Mouse (Mus musculus) adrenal gland, adult 2 months (tissue): ENCODE data around the gene Dpm2. TPM values are rescaled to one million over a fixed set of nuclear protein-coding genes. Genes with fewer than 3 reads are reported as not detected.
A peak's percentile ranks its signal among the peaks of the same experiment; 100 is the strongest.

Source experiments
- DNase-seq: peaks from one replicate; pipeline ENCODE4 v3.0.0; 2021
- polyA plus RNA-seq: library from polyadenylated mRNA; depleted of rRNA; stranded (reverse); fragments of >200 nt; gene quantifications from 2 replicates; pipeline ENCODE4 v1.2.3, GENCODE M21; 2012
- total RNA-seq, 2 experiments: library from RNA; stranded (reverse); gene quantifications; 2 replicates each; pipeline ENCODE4 v1.2.3; 2021

The Dpm2 gene
- total and polyA plus RNA-seq, 3 experiments: 52.7 to 160 (median 67.4) TPM

DNA sequence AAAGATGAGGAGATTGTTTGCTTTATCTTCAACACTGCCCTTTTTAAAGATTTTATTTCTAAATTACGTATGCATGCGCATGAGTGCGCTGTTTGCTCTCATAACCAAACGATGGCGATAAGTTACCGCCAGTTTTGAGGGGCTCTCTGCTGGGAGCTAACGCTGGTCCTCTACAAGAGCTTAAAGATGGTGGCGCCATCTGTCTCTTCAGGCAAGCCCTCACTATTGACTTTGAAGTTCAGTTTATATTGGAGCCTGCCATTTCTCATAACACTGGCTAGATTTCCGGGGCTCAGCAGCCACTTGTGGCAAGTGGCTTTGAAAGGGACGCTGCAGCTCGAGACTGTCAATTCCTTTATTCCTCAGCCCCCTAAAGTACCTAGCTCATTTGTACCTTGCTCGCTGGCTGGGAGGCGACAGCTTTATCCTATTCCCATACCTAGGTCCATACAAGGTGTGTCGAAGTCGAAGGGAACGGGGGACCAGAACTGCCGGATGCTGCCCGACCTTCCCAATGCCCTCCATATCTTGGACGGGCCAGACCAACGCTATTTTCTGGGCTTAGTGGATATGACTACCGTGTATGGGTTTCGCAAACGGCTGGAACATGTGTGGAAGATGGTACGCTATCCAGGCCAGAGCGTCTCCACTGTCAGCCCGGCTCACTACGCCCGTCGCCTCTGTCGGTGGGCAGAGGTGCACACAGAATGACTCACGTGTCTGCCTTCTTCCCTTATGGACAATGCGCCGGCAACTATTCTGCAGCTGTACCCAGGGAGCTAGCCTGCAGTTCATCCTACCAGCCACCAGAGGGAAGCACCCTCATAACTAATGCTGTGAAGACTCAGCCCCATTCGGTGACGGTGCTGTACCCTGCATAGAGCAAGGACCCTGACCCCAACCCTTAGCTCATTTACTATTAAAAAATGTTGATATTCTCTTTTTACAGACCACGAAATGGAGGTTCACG lies 12.5 kb downstream of the Dpm2 start:
- peak; percentile 86 for DNase-seq

DNA sequence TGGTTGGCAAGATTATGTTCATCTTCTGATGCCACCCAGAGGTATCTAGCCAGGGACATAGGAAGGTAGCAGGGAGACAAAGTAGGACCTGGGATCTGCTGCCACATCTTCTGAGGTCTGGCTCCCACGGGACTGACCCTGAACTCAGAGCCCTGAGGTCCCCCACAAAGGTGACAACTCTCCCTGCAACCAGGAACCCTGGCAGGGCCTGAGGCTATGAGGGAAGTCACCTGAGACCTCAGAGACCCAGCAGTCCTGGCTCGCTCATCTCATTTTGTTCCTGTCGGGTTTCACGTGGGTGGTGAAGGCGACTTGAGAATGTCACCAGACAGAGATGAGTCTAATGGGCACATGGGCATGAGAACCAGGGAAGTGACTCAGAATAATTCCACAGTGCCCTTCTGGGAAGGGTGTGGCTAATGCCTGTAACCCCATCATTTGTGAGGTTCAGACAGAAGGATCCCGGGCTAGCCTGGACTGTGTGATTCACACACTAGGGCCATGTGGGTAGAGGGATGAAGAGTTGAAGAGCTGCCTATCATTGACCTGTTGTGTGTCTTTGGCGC lies 14.6 kb downstream of the Dpm2 start:
- DNase-seq: no peak

DNA sequence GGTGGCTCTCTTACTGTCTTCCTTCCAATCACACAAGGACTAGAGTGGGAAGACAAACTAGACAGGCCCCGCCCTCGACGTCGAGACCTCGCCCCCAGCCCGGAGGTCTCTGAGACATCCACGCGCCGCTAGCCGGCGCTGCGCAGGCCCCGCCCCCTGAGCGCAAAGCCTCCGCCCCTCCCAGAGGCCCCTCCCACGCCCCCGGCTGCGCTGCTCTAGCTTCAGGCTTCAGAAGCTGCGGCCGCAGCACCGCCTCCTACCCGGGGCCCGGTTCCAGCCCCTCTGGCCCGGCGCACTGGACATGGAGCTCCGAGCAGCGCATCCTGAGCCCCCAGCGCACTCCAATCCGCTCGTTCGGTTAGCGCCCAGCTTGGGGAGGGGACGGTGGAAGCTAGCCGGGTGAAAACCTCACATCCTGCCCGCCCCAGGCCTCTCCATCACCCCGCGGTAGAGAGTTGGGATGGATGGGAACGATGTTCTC lies 16.3 kb downstream of the Dpm2 start, which contains the start of gene St6galnac4:
Gene St6galnac4 (plus strand): TSS at position 225 of the 481 bp plus-strand sequence.
- peak; percentile 94 for DNase-seq

DNA sequence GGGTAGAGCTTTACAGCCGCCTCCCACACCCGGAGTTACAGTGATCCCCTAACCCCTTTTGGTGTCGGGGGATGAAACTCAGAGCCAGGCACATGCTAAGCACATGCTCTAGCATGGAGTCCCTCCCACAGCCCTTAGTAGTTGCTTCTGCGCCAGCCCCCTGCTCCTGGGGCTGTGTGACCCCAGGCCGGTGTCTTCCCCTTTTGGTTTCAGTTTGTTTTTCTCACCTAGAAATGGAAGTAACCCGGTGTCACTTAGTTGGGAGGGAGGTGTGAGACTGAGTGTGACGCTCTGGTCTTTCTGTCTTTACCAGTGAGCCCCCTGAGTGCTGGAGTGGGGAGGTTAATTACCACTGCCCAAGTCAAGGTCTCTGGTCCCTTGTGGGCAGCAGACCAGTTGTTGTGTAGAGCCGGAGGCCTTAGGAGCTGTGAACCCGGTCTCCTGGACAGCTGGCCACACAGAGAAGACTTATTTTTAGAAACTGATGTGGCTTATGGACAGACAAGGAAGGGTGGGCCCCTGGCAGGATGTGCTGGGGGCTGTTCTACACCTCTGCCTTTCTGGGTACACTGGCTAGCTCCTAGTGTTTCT lies 17.2 kb downstream of the Dpm2 start:
- no peak for DNase-seq

DNA sequence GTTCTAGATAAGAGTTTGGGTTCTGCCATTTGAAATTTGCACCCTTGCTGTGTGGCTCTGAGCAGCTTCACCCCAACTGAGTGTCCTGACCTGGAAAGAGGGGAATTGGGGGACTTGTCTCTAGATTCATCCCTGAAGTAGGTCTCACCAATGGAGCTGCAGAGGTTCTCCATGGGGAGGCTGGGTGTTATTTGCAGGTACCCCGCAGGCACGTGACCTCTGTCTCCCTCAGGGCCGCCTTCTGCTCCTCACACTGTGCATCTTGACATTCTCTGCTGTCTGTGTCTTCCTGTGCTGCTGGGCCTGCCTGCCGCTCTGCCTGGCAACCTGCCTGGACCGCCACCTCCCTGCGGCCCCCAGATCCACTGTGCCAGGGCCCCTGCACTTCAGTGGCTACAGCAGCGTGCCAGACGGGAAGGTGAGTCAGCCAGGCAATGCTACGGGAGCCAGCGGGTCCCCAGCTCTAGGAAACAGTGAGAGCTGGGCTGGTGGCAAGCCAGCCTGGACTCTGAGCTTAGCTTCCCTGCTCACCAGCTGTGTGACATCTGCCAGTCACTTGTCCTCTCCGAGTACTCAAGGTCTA lies 18.6 kb downstream of the Dpm2 start:
- peak; percentile 69 for DNase-seq

GRCm38 (mm10) chr2:32590224-32590623 lies 19.6 kb downstream of the Dpm2 start:
- DNase-seq: no peak

- no peak for DNase-seq
Measured at GRCm38 (mm10) chr2:32591249-32591648, 20.6 kb downstream of the Dpm2 start.

DNA sequence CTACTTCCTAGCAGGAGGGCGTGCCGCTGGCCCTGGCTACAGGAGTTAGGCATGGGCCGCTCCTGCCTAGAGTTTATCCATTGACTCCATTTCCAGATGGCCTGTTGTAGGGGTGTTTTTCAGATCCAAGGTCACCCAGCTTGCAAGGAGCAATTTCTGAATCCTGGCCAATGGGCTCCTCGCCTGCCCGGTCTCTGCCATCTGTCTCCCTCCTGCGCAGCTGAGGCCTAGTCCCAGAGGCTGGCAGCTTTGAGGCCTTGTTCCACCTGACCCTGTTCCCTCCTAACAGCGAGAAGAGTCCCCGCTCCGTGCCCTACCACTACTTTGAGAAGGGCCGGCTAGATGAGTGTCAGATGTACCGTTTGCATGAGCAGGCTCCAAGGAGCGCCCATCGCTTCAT lies 26.1 kb downstream of the Dpm2 start:
- peak; percentile 48 for DNase-seq

DNA sequence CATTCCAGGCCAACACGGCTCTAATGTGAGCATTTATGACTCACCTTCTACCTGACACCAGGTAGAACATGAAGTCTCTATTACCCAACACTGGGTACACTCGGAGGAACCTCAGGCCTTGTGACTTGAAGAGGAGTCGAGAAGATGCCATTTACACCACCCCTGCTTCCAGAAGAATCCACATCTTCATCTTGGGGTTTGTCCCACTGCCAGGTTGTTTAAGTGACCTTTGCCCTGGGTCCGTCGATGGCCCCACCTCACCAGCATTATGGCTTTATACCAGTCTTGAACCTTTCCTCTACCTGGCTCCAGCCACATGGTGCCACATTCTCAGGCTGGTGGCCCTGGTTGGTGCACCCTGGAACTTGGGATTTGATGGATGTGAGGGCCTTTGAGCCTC lies 26.6 kb downstream of the Dpm2 start:
- DNase-seq: no peak

GRCm38 (mm10) chr2:32597699-32598098 lies 27.0 kb downstream of the Dpm2 start:
- no peak for DNase-seq

- DNase-seq: no peak
Measured at GRCm38 (mm10) chr2:32598506-32598905, 27.8 kb downstream of the Dpm2 start.

DNA sequence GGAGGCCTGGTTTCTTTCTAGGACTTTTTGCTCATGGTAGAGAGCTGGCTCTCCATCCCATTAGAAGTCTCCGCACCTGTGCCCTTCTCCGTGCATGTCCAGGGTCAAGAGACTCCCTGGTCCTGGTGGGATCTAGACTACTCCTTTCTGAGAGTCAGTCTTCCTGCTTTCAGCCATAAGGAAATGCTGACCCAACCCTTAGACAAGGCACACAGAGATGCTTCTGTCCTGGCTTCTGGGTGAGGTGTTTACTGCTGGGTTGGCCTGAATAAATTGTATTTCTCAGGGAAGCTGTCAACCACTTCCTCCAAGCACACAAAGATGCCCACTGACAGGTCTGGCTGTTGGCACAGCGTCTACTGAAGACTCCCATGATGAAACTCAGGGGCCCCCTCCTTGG lies 28.8 kb downstream of the Dpm2 start, which contains the start of gene St6galnac6:
Gene St6galnac6 (plus strand): TSS at position 301 of the 400 bp plus-strand sequence.
- DNase-seq: no peak

DNA sequence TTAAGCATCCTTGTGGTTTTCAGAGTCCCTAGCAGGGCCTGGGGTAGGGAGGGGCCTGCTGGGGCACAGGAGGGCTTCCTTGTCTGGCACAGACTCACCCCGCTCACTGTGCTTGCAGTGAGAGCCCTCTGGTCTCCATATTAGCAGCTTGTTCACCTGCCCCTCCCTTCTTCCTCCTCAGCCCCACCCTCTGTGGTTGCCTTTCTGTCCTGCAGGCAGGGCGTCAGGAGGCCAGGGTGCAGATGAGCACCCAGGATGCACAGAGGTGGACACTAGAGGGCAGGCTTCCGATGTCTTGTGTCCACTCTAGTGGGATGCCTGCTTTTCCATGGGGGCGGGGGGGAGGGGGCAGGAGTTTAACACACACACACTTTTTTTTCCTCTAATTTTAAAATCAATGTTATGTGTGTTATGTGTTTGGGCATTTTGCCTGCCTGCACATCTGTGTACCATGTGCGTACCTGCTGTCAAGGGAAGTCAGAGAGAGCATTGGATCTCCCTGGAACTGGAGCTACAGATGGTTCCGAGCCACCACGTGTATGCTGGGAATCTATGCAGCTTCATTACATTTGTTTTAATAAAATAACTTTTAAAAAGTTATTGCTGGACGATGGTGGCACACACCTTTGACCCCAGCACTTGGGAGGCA lies 30.9 kb downstream of the Dpm2 start:
- peak; percentile 50 for DNase-seq

DNA sequence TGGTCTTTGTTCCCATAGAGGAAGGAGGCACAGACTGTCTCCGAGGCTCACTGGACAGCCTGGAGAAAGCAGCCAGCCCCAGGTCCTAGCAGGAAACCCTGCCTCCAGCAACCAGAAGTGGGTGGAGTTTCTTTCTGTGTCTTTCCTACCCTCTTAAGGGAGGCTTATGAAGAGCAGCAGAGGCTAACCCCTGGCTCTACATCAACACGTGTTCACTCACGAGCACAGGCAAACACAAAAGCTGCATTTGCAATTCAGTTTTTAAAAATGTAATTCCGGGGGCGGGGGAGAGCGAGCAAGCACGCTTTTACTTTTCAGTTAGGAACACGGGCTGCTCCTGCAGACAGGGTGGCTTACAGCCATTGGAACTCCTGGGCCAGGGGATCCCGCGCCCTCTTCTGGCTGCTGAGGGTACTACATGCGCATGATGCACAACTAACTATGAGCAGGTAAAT lies 32.0 kb downstream of the Dpm2 start:
- DNase-seq: peak; percentile 86

- DNase-seq: no peak
Measured at GRCm38 (mm10) chr2:32604631-32605030, 34.0 kb downstream of the Dpm2 start.

- peak; percentile 92 for DNase-seq
Measured at GRCm38 (mm10) chr2:32606161-32607142, 35.8 kb downstream of the Dpm2 start.

GRCm38 (mm10) chr2:32607262-32607947 lies 36.7 kb downstream of the Dpm2 start:
- DNase-seq: peak; percentile 72

- DNase-seq: peak; percentile 93
Measured at GRCm38 (mm10) chr2:32608141-32608777, 37.6 kb downstream of the Dpm2 start.

GRCm38 (mm10) chr2:32608778-32609435 lies 38.2 kb downstream of the Dpm2 start:
- DNase-seq: no peak
